Mouse (Mus musculus) limb, embryonic 12.5 days (tissue): Measurements from ENCODE around the gene Glrx5. TPM values are rescaled to one million over a fixed set of nuclear protein-coding genes. Genes with fewer than 3 reads are reported as not detected.

Experiments used
- ATAC-seq: fragments of 200-750 bp; cut with Nextera tagmentation; 2 replicates; pipeline ENCODE4 v1.8.0; 2017; ENCODE audit warnings: low read depth, moderate TSS enrichment; ENCODE audit not compliant: insufficient number of reproducible peaks, insufficient read depth, low FRiP score, low TSS enrichment
- H3K27ac ChIP-seq: fragments of 300-500 bp; sonication (generic); 2 replicates; pipeline ENCODE4 v1.5.1; 2016; ENCODE audit warnings: mild to moderate bottlenecking, moderate library complexity
- H3K27me3 ChIP-seq: fragments of 300-500 bp; sonication (generic); 2 replicates; pipeline ENCODE4 v1.6.1; 2016; ENCODE audit warnings: mild to moderate bottlenecking, moderate library complexity
- H3K36me3 ChIP-seq: fragments of 300-500 bp; sonication (generic); 2 replicates; pipeline ENCODE4 v1.6.1; 2016; ENCODE audit warnings: mild to moderate bottlenecking, moderate library complexity
- H3K4me1 ChIP-seq: fragments of 300-500 bp; sonication (generic); replicated peaks from 2 replicates; pipeline ENCODE4 v1.6.1; 2016
- H3K4me2 ChIP-seq: fragments of 300-500 bp; sonication (generic); 2 replicates; pipeline ENCODE4 v1.6.1; 2016; ENCODE audit warnings: mild to moderate bottlenecking, moderate library complexity
- H3K4me3 ChIP-seq: fragments of 300-500 bp; sonication (generic); replicated peaks from 2 replicates; pipeline ENCODE4 v1.5.1; 2016; ENCODE audit warnings: mild to moderate bottlenecking
- H3K9ac ChIP-seq: fragments of 300-500 bp; sonication (generic); replicated peaks from 2 replicates; pipeline ENCODE4 v1.6.1; 2016; ENCODE audit warnings: mild to moderate bottlenecking, moderate library complexity
- H3K9me3 ChIP-seq: fragments of 300-500 bp; sonication (generic); 2 replicates; pipeline ENCODE4 v1.6.1; 2016; ENCODE audit warnings: mild to moderate bottlenecking, moderate library complexity
- WGBS: fragments of 180-500 bp; shearing (Covaris S2); methylation state at CpG from one replicate; pipeline ENCODE4 v1.1.7; 2016; 5-methylcytosine and 5-hydroxymethylcytosine counted together
- microRNA-seq: library from miRNA; unstranded; fragments of <30 nt; microRNA quantifications from one replicate; pipeline ENCODE4, GENCODE M21; 2017
- polyA plus RNA-seq: library from polyadenylated mRNA; unstranded; fragments of >200 nt; fragmentation: Nextera tagmentation; extraction: Ambion mirVana; gene quantifications from 2 replicates; pipeline ENCODE4 v1.2.1, GENCODE M21; 2016

Glrx5 gene
- polyA plus RNA-seq, 1 experiment from 2014 or later = 180 TPM

DNA sequence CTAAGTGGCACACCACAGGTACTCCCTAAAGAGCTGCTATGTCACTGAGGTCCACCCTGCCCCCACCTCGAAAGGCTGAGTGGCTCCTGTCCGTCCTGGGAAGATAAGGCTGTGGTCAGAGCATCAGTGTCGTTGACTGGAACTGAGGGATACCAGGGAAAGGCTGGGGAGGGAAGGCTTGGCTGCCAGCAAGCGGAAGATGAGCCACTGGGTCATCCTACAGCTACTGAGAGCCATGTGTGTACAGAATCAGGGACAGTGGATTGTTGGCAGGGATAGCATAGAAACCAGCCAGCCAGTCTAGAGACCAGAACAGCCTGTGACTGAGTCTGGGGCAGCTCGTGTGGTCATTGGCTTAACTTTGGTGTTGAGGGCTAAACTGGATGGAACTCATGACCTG lies 51.7 kb downstream of the Glrx5 start:
- ATAC-seq = no peak
- Histone ChIP-seq H3K27ac (no peak overlapping the region), H3K4me2 (no peak overlapping the region), H3K4me3 (no peak overlapping the region), H3K4me1 (no peaks in the 10 kb centered on the region), H3K36me3 (no peaks in the 10 kb centered on the region), H3K9ac (no peak overlapping the region), H3K9me3 (no peaks in the 10 kb centered on the region), H3K27me3 (no peaks in the 10 kb centered on the region)
- WGBS = 71% methylated on average over 5 of the region's 5 CpGs

DNA sequence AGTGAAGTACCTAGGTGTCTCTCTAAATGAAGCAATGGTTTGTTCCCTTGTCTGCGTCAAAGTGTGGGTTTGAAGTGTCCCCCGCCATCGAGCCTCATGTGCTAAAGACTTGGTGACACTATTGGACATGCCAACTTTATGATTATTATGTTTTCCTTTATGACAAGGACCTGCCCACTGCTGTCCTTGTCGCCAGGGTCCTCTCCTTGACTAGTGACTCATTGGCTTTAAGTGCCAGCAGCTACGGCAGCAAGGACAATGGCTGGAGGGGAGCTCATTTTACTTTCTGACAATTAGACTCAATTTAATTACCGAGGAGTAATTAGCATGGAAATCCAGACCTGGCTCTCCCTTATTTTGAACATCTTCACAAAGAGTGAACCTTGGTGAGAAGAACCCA lies 52.3 kb downstream of the Glrx5 start:
- Histone ChIP-seq H3K4me1 (no peaks in the 10 kb centered on the region), H3K36me3 (no peaks in the 10 kb centered on the region), H3K9me3 (no peaks in the 10 kb centered on the region), H3K27me3 (no peaks in the 10 kb centered on the region), H3K4me2 (no peak overlapping the region), H3K9ac (no peak overlapping the region), H3K4me3 (no peak overlapping the region), H3K27ac (no peak overlapping the region)
- 90% methylated on average over 6 of the region's 6 CpGs for WGBS
- no peak for ATAC-seq

DNA sequence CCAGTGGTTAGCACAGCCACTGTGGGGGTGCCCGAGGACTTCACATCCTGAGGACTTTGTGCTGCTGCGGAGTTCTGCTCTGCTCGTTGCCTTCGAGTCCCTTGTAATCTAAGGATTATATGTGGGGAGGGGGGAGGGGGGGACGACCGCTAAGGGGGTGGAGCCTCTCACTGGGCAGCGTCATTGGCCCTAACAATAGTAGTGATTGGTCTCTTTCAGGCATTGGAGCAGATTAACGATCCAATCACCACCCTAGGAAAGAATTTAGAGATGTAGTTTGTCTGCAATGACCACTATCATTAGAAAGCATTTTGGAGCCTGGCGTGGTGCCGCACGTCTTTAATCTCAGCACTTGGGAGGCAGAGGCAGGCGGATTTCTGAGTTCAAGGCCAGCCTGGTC lies 52.8 kb downstream of the Glrx5 start:
- Histone ChIP-seq H3K4me3 (no peak overlapping the region), H3K27ac (no peak overlapping the region)
- WGBS = 82% methylated on average over 12 of the region's 12 CpGs

DNA sequence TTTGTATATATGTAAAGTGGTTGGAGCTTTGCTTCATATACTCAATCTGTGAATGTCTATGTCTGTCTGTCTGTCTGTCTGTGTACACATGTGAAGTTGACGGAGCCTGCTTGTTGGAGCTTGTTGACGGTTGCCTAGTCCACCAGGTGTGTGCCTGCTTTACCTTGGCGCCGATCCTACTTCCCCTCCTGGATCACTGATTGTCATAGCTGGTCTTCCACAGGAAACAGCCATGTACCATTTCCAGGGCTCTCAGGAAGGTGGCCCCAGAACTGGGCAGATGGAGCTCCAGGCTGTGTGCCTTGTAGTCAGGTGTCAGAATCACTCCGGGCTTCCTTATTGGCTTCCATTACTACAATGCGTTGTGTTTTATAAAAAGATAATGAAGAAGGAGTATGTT lies 54.3 kb downstream of the Glrx5 start:
- 93% methylated on average over 6 of the region's 6 CpGs for WGBS
- Histone ChIP-seq H3K36me3 (no peaks in the 10 kb centered on the region), H3K9me3 (0 out of 2 replicates have a peak, but pooled peaks cover 3% of the 10 kb centered on the region), H3K4me3 (no peak overlapping the region), H3K27ac (no peak overlapping the region), H3K27me3 (no peaks in the 10 kb centered on the region), H3K4me1 (no peaks in the 10 kb centered on the region), H3K9ac (no peak overlapping the region), H3K4me2 (no peak overlapping the region)
- no peak for ATAC-seq

More for the DNA sequence above, 52.8 kb downstream of the Glrx5 start:
- ATAC-seq = no peak
- H3K4me2 ChIP-seq = no peak overlapping the region
- H3K36me3 ChIP-seq = no peaks in the 10 kb centered on the region
- H3K27me3 ChIP-seq = no peaks in the 10 kb centered on the region
- no peaks in the 10 kb centered on the region for H3K9me3 ChIP-seq
- H3K9ac ChIP-seq = no peak overlapping the region
- H3K4me1 ChIP-seq = no peaks in the 10 kb centered on the region

DNA sequence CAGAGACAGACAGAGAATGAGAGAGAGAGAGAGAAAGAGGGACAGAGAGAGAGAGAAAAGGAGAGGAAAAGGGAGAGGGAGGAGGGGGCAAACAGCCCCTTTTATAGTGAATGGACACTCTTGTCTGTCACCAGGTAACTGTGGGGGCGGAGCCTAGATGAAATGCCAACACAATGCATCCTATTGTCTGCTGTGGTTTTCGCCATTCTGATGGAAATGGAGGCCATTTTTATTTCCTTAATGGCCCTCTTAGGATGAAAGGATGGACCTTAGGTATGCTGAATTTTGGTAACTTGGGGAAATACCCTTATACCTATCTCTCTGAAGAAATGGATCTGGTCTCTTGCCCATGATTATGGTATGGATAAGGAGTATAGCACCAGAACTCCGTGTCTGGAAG lies 54.9 kb downstream of the Glrx5 start:
- Histone ChIP-seq H3K36me3 (no peaks in the 10 kb centered on the region), H3K9me3 (0 out of 2 replicates have a peak, but pooled peaks cover 5% of the 10 kb centered on the region), H3K4me1 (no peaks in the 10 kb centered on the region), H3K9ac (no peak overlapping the region), H3K27me3 (no peaks in the 10 kb centered on the region), H3K4me2 (no peak overlapping the region), H3K4me3 (no peak overlapping the region), H3K27ac (no peak overlapping the region)
- no peak for ATAC-seq
- 84% methylated on average over 3 of the region's 3 CpGs for WGBS

DNA sequence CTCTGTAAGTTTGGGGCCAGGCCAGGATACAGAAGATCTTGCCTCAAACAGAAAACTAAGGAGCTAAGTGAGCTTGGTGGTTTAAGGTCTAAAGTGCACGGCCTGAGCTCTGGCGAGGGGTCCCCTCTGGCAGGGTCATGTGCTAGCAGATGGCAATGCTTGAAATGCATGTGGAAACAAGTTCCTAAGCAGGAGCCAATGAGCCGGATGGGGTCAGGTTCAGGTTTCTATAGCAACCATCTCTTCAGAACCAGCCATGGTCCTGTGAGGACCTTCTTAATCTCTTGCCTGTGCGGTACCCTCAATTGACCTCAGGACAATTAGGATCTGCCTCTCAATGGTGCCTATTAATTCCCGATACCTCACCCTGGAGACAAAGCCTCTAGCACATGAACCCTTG lies 56.7 kb downstream of the Glrx5 start:
- Histone ChIP-seq H3K4me3 (no peak overlapping the region), H3K9me3 (0 out of 2 replicates have a peak, but pooled peaks cover 5% of the 10 kb centered on the region), H3K27me3 (no peaks in the 10 kb centered on the region), H3K9ac (no peak overlapping the region), H3K36me3 (no peaks in the 10 kb centered on the region), H3K4me1 (peaks cover 14% of the 10 kb centered on the region; the same call in 1 of the 2 replicates), H3K27ac (no peak overlapping the region), H3K4me2 (no peak overlapping the region)
- 59% methylated on average over 5 of the region's 5 CpGs for WGBS
- no peak for ATAC-seq

DNA sequence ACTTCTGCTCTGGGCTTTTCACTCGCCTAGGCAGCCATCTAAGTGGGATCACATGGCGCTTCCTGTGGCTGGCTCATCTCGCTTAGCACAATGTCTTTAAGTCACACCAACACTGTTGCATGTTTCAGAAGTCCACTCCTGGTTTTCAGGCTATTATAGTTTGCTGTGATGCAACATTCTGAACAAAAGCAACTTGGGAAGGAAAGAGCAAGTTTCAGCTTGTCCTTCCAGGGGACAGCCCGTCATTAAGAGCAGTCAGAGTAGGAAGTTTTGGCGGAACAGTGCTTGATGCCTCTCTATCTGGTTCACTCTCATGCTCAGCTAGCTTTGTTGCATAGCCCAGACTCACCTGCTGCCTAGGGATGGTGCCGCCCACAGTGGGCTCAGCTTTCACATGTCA lies 59.1 kb downstream of the Glrx5 start:
- ATAC-seq = no peak
- Histone ChIP-seq H3K36me3 (no peaks in the 10 kb centered on the region), H3K4me3 (no peak overlapping the region), H3K9ac (no peak overlapping the region), H3K4me1 (peaks cover 14% of the 10 kb centered on the region; the same call in 1 of the 2 replicates), H3K27me3 (no peaks in the 10 kb centered on the region), H3K9me3 (0 out of 2 replicates have a peak, but pooled peaks cover 5% of the 10 kb centered on the region), H3K27ac (no peak overlapping the region), H3K4me2 (no peak overlapping the region)
- WGBS = 87% methylated on average over 6 of the region's 6 CpGs

Small RNAs within 50 kb of the gene (microRNA-seq; reads per million reads assigned to microRNA genes)
- gene Mir3069 = 1.2 reads per million

Other genes with a start within 250 kb of the Glrx5 start
- gene Clmn, start 167.6 kb upstream of the Glrx5 start, polyA plus RNA-seq = 4.8 and 5.2 TPM in 2 replicates
- gene Syne3, start 22.9 kb upstream of the Glrx5 start, polyA plus RNA-seq = 0.54 and 0.61 TPM in 2 replicates
- gene Tcl1b2, start 113.3 kb downstream of the Glrx5 start, polyA plus RNA-seq = not detected in 2 replicates
- not detected in 2 replicates for gene Tcl1b1, start 127.0 kb downstream of the Glrx5 start, polyA plus RNA-seq
- not detected in 2 replicates for gene Tcl1b5, start 143.7 kb downstream of the Glrx5 start, polyA plus RNA-seq
- not detected in 2 replicates for gene Tcl1b3, start 158.4 kb downstream of the Glrx5 start, polyA plus RNA-seq
- gene Tcl1b4, start 169.3 kb downstream of the Glrx5 start, polyA plus RNA-seq = not detected in 2 replicates
- gene Tcl1, start 190.1 kb downstream of the Glrx5 start, polyA plus RNA-seq = not detected in 2 replicates